Mouse (Mus musculus) right cerebral cortex, postnatal 36 days (tissue): ENCODE data around the gene Lrrc51.
"Not testable (repeated sequence)": the region's sequence is repeated elsewhere in the genome, so short reads cannot be mapped to it uniquely, and the experiment has no call there.

Experiments used
- DNase-seq, 2 experiments: peaks; one replicate each; pipeline ENCODE4 v3.0.0; 2022; ENCODE audit warnings: low spot score in 2 of 2, mixed read lengths in 1 of 2

The Lrrc51 gene

DNA sequence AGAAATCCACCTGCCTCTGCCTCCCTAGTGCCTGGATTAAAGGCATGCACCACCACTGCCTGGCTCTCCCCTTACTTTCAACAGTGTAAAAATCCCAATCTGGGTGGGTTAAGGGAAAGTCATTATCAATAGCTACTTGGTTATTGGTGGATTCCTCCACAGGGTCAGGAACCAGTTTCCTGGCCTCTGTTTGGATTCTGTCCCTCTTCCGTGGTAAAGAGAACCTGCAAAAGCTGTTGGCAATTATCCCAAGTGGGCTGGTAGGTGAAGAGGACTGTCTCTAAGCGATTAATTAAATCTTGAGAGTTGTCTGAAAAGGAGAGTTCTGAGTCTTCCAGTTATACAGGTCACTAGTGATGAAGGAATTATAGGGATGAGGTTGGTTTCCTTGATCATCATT is 4.7 kb upstream of the Lrrc51 start:
- DNase-seq, result no peak

DNA sequence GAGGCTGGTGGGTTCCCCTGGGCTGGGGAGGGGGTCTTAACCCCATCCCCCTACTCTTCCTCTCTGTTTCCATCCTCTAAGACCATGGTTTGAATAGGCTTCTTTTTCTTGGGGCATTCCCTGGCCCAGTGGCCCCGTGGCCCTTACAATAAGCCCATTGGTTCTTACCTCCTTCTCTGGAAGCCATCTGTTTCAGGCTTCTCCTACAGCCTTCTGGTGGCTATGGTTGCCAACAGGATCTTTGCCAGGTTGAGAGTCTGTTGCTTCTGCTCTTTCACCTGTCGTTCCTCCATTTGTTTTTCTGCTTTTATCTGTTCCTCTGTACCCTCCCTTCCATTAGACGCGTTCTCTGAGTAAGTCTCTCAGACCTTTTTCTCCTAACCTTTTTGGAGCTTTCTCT is 3.9 kb upstream of the Lrrc51 start:
- peak in 1 of 2 experiments; percentile 2 for DNase-seq

DNA sequence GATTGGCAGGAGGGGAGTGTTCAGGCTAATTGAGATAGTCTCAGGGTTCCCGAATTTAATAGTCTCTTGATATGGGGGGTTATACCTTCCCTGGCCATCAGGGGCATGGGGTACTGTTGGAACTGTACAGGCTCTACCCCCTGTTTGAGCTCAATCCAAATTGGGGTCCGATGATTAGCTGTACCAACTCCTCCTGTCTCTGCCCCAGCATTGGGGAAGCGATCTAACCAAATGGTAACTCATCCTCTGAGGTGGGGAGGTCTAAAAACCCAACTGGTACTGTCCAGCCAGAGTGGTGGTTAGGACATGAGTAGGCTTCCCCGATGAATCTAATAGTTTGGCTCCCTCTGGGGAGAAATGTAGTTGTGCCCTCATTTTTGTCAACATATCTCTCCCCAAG is 3.3 kb upstream of the Lrrc51 start:
- no peak for DNase-seq

DNA sequence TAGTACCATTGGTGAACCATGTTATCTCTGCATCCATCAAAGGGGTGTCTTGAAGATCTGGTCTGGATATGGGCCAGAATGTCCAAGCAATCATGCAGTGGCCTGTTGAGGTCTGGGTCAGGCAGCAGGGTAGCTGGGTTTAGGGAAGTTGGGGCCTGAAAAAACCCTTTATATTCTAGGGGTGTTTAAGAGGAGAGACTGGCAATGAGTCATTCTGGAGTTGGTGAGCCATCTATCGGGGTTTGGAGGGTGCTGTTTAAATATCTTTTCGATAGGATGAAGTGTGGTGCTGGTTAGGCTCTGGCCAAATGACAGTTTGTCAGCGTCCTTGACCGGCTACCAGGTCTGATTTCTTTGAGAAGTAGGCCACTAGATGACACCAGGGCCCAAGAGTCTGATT is 2.3 kb upstream of the Lrrc51 start:
- DNase-seq, result no peak

DNA sequence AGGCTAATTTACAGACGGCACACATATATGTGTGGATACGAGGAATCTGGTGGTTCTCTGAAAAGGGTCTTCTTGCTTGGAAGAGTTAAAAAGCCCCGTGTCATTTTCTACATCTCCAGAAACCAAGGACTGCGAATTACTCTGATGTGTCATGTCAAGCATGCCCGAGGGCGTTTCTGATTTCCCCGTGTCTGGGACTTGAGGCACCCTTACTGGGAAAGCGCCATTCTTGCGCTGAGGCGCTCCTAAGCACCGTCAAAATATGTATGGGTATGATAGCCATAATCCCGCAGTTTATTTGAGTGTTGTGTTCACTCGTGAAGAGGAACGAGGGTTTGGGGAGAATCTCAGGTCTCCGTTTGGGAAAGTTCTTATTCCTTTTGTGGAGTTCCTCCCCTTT is 395 bp downstream of the Lrrc51 start:
- DNase-seq, result no peak

DNA sequence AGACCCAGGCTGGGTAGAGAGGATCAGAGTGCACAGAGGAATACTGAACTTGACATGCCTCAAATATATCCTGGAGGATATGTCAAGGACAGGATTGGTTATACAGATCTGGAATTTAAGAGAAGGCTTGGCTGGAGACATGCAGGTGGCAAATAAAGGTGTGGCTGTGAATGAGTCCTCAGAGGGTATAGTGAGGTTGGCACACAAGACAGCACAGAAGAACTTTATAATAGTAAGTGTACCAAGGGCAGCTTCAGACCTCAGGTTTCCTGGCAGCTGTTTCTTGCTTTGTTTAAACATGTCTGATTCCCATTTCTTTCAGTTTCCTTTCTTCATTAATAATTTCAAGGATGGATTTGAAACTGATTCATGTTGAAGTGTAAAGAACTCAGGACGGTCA is 1.1 kb downstream of the Lrrc51 start:
- DNase-seq, result no peak

DNA sequence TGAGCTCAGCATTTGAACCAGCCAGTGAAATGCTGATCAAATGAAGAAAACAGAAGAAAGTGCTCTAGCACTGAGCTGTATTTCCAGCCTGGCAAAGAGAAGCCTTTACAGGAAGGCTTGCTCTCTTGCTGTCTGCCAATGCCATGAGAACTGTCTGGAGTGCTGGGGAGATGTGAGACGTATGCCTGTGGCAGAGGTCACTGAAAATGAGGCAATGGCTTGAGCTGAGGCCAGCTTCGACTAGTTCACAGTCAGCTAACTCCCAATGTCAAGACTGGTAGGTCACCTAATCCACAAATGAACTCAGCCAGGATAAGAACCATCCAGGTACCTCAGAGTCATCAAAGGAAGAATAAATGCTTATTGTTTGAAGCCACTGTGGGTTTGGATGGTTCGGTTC is 5.6 kb downstream of the Lrrc51 start:
- no peak for DNase-seq

DNA sequence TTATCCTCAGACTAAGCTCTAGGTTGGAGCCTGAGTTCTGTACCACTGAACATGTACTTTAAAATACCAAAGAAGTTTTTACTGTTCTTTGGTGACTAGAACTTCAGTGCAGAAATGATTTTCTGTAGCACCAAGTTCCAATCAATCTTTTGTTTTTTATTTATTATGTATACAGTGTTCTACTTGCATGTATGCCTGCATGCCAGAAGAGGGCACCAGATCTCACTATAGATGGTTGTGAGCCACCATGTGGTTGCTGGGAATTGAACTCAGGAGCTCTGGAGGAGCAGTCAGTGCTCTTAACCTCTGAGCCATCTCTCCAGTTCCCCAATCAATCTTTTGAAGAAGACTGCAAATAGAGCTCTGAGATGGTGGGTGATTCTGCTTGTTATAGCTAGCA is 7.8 kb downstream of the Lrrc51 start:
- DNase-seq, result not testable (repeated sequence)

DNA sequence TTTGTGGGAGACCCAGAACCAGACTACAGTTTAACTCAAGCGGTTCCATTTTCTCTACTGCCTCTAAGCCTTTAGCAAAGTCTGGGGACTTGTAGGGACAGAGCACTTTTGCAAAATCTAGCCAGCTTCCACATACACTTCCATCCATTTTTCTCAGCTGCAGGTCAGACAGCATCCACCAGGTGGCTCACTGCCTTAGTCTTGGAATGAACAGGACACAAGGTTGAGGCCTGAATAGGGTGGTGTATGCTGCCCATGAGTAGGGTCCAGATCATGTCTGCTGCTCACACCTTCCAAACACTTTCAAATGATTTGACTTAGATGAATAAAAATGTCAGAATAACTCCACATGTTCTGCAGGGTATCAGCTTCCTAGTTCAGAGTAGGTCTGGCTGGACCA is 15.6 kb downstream of the Lrrc51 start:
- peak in 1 of 2 experiments; percentile 40 for DNase-seq

DNA sequence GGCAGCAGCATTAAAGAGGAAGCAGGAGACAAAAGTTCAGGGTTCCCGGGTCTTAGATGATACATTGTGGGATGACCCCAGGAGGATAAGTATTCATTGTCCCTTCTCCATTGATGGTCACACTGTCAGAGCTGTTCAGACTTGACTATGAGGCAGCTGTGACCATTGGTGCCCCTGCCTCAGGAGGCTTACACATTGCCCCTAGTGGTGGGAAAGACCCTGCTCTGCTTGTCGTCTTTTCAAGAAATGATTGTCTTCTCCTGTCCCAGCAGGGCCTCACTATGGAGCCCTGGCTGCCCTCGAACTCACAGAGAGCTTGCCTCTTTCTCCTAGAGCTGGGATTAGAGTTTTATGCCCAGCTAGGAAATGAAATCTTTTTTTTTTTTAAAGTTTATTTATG is 21.7 kb downstream of the Lrrc51 start:
- DNase-seq, result no peak

DNA sequence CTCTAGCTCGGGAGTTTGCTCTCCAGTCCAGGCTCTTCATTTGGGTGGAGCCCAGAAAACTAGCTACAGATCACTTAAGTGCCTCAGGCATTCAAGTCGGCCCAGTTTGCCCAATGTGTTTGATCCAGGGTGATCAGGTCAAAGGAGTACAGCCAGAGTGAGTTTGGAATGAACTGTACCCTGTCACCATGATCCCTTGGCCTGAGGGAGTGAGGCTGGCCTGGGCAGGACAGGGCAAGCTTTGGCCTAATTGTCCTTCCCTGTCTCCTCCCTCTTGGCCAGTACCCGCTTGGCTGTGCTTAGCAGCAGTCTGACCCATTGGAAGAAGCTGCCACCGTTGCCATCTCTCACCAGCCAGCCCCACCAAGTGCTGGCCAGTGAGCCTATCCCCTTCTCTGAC is 23.6 kb downstream of the Lrrc51 start:
- DNase-seq, result no peak

DNA sequence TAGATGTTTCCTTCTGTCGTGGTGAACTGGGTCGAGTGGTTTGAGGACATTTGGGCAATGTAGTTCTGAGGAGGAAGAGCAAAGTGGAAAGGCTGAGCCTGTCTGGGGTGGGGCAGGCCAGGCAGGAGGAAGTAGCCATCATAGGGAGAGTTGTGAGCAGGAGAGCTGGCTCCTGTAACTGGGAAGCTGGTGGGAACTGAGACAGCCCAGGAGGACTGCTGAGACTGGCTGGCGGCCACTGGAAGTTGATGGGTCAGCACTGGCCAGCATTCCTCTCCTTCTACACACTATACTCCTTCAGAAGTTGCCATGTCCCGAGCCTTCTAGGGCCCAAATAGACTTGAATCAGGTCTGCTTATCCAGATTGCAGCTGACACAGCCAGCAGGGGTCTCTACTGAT is 25.3 kb downstream of the Lrrc51 start:
- DNase-seq, result no peak

DNA sequence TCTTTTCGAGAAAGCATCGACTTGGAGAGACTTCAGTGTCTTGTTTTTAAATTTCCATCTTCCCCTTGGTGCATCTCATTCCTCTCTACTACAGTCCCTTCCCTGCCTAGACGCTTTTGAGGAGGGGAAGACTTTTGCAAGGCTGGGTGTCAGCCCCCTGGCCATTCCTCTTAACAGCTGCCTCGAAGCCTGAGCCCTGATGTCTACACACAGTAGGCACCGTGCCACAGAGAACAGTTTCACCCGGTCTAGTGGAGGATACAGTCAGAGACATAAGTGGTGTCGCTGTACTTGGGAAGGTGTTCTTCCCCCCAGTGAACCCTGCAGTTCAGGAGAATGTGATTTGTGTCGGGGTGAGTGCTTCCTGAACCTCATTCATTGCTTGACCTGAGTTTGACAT is 27.0 kb downstream of the Lrrc51 start:
- no peak for DNase-seq

DNA sequence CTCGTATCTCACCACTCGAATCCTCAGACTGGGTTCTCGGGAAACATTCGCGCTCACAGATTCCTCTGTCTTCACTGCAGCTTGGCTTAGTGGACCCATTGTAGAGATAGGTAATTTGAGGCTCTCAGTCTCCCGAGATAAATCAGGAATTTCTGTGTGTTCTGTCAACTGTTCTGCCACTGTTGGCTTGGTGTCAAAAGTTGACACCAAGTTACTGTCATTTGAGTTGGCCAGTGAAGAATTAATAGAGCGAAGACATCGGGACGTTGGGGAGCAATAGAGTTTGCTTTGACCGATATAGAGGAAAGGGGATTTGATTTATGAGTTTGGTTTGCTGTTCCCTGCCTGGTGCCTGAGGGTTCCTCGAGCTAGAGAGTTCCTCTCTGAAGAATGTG is 27.4 kb downstream of the Lrrc51 start, which contains the start of gene Tomt:
Tomt (minus strand) TSS at position 73 of the 395 bp plus-strand sequence.
- DNase-seq, result no peak

DNA sequence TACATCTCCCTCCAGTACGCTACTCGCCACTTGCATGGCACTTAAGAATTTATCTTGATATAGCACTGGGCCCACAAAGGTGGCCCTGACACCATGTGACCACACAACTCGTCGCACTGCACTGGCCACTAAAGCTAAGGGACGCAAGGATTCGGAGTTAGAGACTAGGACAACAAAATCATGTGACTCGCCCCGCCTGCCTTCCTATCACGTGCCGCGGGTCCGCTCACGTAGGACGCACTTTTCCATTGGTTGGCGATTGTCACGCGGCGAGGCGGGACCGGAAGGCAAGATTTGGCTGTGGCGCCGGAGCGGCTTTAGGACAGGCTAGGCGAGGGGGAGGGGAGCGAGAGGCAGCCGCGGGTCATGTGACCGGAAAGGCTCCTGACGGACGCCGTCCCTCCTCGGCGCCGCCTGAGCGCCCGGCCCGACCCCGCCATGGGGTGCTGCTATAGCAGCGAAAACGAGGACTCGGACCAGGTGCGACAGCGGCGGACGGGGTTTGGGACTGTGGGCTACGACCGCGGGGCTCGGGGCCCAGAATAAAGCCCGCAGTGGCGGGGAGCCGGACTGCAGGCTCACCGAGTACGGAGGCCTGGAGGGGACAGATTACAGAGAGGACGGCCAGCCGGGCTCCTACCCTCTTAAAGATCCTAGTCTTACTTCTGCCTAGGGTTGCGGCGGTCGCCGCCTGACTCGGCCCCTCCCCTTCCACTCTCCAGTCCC is 28.0 kb downstream of the Lrrc51 start, which contains the start of gene Lamtor1:
Lamtor1 (plus strand) TSS at position 344 of the 726 bp plus-strand sequence.
- DNase-seq, result peak; percentile 100

DNA sequence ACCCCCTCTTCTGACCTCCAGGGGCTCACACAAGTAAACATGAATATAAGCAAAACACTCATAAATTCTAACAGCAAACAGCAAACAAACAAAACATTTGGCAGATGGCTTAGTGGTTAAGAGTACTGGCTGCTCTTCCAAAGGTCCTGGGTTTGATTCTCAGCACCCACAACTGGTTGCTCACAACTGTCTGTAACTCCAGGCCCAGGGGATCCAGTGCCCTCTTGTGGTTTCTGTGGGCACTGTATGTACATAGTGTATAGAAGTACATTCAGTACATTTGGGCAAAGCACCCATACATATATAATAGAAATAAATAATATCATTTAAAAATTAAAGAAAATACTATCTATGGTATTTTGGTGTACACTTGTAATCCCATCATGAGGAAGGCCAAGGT is 30.8 kb downstream of the Lrrc51 start:
- DNase-seq, result no peak

DNA sequence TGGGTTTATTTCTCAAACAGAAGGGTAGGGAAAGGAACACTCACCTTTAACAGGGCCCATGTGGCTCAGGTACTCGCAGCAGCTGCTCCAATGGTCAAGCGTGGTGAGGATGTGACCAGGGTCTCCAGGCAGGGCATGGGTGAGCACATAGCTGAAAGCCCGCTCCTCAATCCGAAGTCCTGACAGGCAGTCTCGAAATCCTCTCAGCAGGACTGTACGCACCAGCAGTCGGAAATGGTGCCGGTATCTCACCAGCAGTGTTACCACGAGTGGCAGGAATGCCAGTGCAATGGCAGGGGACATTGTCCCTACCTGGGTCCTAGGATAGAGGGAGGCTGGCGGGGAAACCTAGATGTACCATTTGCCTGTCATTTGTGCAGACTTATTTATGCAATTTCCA is 31.7 kb downstream of the Lrrc51 start:
- DNase-seq, result no peak

DNA sequence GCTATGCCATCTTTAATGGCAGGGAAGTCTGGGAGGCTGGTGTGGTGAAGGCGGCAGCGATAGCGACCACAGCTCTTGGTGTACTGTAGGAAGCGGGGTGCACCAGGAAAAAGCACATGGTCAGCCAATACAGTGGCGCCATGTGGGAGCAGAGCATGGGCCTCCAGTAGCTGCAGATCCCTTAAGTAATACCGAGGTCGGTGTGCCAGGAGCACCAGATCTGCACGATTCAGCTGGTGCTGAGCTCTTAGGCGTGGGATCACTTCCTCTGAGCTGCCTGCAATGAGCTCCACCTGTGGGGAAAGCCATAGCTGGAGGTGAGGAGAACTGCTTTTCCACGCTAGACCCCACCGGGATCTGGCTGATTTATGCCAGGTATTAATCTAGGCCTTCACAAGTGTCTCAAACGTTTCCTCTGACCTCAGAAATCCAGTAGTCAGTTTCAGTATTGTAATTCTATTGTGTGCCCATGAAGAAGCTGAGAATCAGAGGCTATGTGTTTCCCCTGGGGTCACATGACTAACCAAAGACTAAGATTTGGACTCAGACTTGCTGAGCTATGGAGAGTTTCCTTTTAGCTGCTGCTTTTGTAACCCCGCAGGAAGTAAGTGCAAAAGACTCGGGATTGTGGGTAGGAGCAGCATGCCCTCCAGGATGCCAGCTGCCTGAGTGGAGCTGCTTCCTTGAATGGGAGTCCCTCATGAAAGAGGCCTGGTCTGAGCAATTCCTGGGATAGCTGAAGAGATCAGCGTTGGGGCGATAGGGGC is 33.2 kb downstream of the Lrrc51 start:
- DNase-seq, result no peak

DNA sequence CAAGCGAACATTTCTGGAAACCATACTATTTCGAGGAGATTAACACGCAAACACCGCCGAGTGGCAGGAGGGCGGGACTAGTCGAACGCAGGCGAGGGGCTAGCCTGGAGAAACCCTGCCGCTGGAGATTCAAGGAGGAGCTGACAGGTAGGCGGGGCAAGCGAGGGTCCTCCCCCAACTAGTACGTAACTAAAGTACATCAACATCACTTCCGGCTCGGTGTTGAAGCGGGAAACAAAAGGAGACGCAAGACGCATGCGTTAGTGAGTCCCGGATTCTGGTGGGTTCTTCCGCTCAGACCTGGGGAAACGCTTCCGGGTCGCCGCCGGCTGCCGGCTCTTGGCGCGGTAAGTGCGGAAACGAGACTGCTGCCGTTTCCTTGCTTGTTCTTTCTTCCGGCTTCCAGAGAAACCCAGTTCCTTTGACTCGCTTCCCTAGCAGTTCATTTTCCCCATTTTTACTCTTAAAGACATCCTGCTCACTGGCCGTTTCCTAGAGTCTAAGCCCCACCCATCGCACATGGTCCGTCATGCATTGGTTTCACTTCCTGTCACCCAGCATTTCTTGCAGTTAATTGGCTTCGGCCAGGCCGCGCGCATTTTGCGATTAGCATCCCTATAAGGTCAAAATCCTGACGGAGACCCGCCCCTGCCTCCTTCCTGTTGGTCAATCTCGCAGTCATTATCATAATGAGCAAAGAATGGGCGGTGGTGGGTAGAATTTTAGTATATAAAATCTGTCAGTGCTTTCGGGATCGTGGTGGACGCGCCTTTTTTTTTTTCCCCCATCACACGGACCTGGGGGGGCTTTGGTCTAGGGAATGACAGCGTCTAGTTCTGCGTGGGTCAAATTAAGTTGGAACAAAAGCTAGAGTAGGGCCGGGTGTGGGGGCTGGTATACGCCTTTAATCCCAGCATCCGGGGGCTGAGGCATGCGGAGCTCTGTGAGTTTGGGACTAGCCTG is 37.3 kb downstream of the Lrrc51 start:
- DNase-seq, result peak; percentile 98 to 99

DNA sequence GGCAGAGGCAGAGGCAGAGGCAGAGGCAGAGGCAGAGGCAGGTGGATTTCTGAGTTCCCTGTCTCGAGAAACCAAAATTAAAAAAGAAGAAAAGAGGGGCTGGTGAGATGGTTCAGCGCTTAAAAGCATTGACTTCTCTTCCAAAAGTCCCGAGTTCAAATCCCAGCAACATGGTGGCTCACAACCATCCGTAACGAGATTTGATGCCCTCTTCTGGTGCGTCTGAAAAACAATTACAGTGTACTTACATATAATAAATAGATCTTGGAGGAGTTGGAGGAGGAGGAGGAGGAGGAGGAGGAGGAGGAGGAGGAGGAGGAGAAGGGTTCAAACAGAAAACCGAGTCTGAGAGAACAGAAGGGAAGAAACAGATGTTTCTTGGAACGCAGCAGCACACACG is 38.0 kb downstream of the Lrrc51 start:
- no peak for DNase-seq

DNA sequence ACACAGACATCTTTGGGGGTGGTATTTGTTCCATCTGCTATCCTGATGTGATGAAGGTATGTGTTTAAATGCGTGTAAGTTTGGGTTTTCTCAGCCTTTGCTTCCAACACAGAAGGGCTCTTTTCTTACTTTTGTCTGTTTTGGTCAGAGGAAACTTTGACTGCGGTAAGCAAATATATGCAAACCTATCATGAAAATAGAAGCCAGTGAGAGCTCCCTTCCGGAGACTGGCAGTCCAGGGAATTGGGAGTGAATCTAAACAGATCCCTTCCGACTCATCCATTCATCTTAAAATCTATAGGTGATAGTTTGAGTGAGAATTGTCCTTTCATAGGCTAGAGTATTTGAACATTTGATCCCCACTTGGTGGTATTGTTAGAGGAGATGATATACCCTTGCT is 45.2 kb downstream of the Lrrc51 start:
- no peak for DNase-seq

DNA sequence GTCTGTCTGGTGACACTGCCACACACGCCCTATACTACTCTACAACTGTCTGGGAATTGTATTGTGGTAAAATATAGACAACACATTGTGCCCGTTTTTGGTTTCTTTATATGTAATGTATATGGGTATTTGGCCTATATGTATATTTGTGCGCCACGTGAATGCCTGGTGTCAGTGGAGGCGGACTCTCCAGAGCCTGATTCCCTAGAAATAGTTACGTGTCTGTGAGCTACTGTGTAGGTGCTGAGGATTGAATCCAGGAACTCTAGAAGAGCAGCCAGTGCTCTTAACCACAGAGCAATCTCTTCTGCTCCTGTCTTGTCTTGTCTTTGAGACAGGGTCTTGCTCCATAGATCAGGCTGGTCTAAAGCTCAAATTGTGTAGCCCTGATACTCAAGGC is 47.4 kb downstream of the Lrrc51 start:
- DNase-seq, result no peak
